Mouse (Mus musculus) fat pad, adult 2 months (tissue): ENCODE data around the gene Rtp3.

Source experiments
- DNase-seq: peaks from one replicate; pipeline ENCODE4 v3.0.0-alpha.2; 2011; ENCODE audit warnings: low read depth, low spot score; ENCODE audit errors: extremely low read depth

Rtp3 gene

GRCm38 (mm10) chr9:110990204-110990603 lies at the start of gene Rtp3:
Gene Rtp3, minus strand, starts transcription at chr9:110990583.
- DNase-seq = no peak

GRCm38 (mm10) chr9:111039966-111040365 lies 49.6 kb upstream of the Rtp3 start:
- no peak for DNase-seq

DNA sequence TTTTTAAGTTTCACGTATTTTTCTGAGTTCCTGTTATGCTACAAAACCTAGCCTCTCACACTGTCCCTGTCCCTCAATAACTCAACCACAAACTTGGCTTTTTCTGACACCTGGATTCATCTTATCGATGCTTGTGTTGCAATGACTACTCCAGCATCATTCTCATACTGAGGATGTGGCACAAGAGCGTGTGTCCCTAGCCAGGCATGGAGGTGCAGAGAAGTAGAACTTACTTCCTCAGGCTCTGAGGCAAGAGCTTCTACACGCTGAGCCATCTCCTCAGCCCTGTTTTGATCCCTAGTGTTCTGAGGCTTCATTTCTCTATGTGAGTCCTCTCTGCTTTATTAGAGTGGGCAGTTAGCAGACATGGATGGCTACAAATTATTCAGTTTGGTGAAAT lies 43.3 kb upstream of the Rtp3 start:
- DNase-seq = no peak

- DNase-seq = no peak
Measured at GRCm38 (mm10) chr9:111026791-111027190, 36.4 kb upstream of the Rtp3 start.

- no peak for DNase-seq
Measured at GRCm38 (mm10) chr9:111019022-111019421, 28.6 kb upstream of the Rtp3 start, which contains the start of gene Ltf. Gene Ltf, plus strand, starts transcription at chr9:111019271.

- no peak for DNase-seq
Measured at GRCm38 (mm10) chr9:111015658-111016057, 25.3 kb upstream of the Rtp3 start.

GRCm38 (mm10) chr9:111012041-111012440 lies 21.7 kb upstream of the Rtp3 start:
- no peak for DNase-seq

GRCm38 (mm10) chr9:111011550-111011949 lies 21.2 kb upstream of the Rtp3 start:
- DNase-seq = no peak

DNA sequence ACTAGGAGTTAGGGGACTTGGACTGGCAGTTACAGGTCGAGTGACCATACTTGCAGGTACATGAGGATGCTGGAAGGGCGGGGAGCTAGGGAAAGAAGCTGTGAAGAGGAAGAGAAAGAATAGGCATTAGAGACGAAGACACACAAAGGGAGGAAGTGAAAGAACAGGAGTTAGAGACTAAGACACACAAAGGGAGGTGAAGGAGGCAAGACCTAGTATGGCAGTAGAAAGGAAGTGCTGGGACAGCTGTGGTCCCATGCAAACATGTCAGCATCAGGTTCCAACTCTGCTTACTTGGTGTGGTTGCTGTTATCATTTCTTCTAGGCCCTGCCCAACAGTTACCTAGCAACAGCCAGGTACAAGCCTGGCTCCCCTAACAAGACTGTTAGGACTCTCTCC lies 19.4 kb upstream of the Rtp3 start:
- no peak for DNase-seq

DNA sequence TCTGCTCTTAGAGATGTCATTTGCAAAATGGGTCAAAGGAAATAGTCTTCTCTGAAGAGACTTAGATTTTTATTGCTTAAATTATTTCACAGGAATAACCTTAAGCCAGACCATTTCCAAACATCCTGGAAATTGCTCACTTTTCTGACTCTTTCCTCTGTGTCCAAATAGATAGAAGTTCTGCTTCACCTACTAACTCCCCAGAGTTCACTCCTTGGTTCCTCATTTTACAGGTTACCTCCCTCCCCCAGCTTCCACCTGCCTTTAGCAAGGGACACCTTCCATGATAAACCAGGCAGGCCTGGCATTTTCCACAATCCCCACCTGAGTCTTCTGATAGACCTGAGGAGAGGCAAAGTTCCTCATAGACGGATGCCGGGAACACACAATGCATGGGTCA lies 16.2 kb upstream of the Rtp3 start:
- DNase-seq = no peak

- no peak for DNase-seq
Measured at GRCm38 (mm10) chr9:111003279-111003678, 12.9 kb upstream of the Rtp3 start.

DNA sequence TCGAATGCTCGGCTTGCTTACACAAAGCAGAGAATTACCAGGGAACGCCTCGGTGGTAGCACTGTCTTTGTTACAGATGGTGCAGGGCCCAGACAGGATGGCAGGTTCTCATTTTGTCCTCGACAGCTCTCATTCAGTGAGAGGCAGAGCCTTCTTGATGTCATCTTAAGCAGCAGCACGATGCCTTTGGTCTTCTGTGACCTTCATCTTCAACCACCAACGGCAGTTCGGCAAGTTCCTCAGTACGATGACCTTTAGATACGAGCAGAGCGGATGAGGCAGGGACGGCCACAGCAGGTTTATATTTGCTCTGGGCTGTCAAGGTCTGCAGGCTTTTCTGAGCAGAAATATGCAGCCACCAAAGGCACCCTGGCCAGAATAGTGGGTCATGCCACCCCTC lies 11.2 kb upstream of the Rtp3 start:
- DNase-seq = no peak

- no peak for DNase-seq
Measured at GRCm38 (mm10) chr9:110999856-111000255, 9.5 kb upstream of the Rtp3 start.

- no peak for DNase-seq
Measured at GRCm38 (mm10) chr9:110999056-110999455, 8.7 kb upstream of the Rtp3 start.

DNA sequence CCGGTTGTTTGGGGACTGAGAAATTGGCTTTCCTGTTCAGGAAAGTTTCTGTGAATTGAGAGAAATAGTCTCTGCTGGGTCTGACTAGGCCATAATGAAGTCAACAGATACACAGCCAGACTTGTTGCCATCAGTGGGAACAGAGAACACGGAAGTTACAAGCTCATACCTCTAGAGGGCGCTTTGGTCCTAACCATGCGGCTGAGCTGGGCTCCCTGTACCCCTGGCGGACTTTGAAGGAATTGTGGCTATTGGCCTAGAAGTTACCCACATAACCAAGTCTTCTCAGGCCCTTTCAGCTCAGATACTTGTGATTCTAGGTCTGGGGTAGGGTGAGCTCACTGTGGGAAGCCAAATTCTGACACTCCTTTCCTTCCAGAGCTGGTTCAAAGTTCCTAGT lies 6.9 kb upstream of the Rtp3 start:
- no peak for DNase-seq

GRCm38 (mm10) chr9:110994716-110995172 lies 4.4 kb upstream of the Rtp3 start:
- DNase-seq = peak; percentile 46

- no peak for DNase-seq
Measured at GRCm38 (mm10) chr9:110993281-110993709, 2.9 kb upstream of the Rtp3 start.

- DNase-seq = no peak
Measured at GRCm38 (mm10) chr9:110989543-110989942, 840 bp downstream of the Rtp3 start.

DNA sequence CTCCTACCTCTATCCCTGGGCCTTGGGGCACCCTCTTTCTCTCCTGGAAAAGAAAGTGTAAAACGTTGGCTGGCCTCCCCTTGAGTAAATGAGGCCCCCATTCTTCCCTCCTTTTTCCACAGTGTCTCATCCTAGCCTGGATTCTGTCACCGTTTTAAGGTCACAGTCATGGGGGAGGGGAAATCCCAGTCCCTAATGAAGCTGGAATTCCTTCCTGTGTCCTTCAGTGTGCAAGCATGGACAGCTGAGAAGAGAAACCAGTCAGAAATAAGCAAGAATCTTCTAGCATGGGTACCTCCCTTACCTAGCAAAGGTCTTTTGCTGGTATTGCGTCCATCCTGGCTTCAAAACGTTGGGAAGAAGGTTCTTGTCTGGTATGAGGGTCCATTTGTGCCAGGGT lies 1.2 kb downstream of the Rtp3 start:
- no peak for DNase-seq

- DNase-seq = no peak
Measured at GRCm38 (mm10) chr9:110988078-110988477, 2.3 kb downstream of the Rtp3 start.

GRCm38 (mm10) chr9:110987331-110987730 lies 3.1 kb downstream of the Rtp3 start:
- DNase-seq = no peak

GRCm38 (mm10) chr9:110985951-110986350 lies 4.4 kb downstream of the Rtp3 start:
- DNase-seq = no peak

- DNase-seq = no peak
Measured at GRCm38 (mm10) chr9:110985541-110985940, 4.8 kb downstream of the Rtp3 start.

GRCm38 (mm10) chr9:110984096-110984495 lies 6.3 kb downstream of the Rtp3 start:
- no peak for DNase-seq
